Comparison of ENCODE assay signal across 8 mouse cellular contexts in the genomic region with DNA sequence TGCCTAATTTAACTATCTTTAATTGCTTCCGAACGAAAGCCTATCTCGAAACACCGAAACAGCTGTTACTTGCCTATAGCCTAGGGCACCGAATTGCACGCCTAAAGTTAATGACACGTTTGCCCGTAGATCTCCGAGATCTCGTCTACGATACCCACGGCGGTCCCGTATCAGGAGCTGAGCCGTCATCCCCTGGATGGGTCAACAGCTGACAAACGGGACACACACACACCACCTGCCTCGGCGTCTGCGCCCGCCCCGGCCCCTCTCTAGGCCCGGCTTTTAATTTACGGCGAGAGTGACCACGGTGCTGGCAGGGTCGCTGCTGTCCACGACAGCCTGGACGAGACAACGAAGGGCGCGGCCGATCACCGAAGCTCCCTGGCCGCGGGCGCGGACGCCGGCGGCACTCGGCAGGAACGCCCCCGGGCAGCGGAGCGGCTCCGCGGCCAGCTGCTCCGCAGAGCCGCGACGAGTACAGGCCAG. TPM values are rescaled to one million over a fixed set of nuclear protein-coding genes. Genes with fewer than 3 reads are reported as not detected.
A peak's percentile ranks its signal among the peaks of the same experiment; 100 is the strongest.
DNase-seq lines count a peak whose midpoint lies in the region; ATAC-seq and TF ChIP-seq lines count a peak whose summit lies in the region.

No protein-coding gene starts in this region.

- DNase-seq in lung, adult 2 months, result no peak
- no peak for DNase-seq in lung, postnatal 4 days
- DNase-seq in adipocyte (ENCODE audit: low spot score), result peak; percentile 24
- DNase-seq in liver, embryonic 13.5 days, result peak; percentile 48
- no peak for DNase-seq in gastrocnemius, postnatal 4 days (ENCODE audit: low spot score in 2 of 2)
- no peak for DNase-seq in adrenal gland, adult 18-20 months (ENCODE audit: low spot score in 2 of 2)

- TF ChIP-seq CTCF in lung, adult 2 months (IDR thresholded peaks at IDR 0.05; ENCODE audit: insufficient read depth, low read length), result no peak

- H3K4me2 ChIP-seq in forebrain, embryonic 13.5 days, result peak overlapping the region; percentile 69
- peak overlapping the region; percentile 78 for H3K4me2 ChIP-seq in liver, embryonic 13.5 days
- peak overlapping the region; percentile 50 for H3K4me2 ChIP-seq in stomach, embryonic 15.5 days

- H3K4me3 ChIP-seq in lung, adult 2 months (replicated peaks; ENCODE audit: extremely low read depth, low read depth, low read length), result peak overlapping the region; percentile 79
- peak overlapping the region; percentile 97 for H3K4me3 ChIP-seq in forebrain, embryonic 13.5 days
- H3K4me3 ChIP-seq in liver, embryonic 13.5 days (replicated peaks), result peak overlapping the region; percentile 91
- H3K4me3 ChIP-seq in stomach, embryonic 15.5 days (replicated peaks), result peak overlapping the region; percentile 93

- peak overlapping the region; percentile 97 for H3K9ac ChIP-seq in forebrain, embryonic 13.5 days
- peak overlapping the region; percentile 96 for H3K9ac ChIP-seq in liver, embryonic 13.5 days
- peak overlapping the region; percentile 88 for H3K9ac ChIP-seq in stomach, embryonic 15.5 days

- no peak for TF ChIP-seq POLR2A in lung, adult 2 months (IDR thresholded peaks at IDR 0.05; ENCODE audit: borderline replicate concordance, extremely low read depth, low read depth, low read length)

- peak overlapping the region; percentile 83 for H3K27ac ChIP-seq in forebrain, embryonic 13.5 days
- H3K27ac ChIP-seq in liver, embryonic 13.5 days, result peak overlapping the region; percentile 93
- H3K27ac ChIP-seq in stomach, embryonic 15.5 days, result peak overlapping the region; percentile 84

- H3K4me1 ChIP-seq in lung, adult 2 months (ENCODE audit: control insufficient read depth, insufficient read depth, low read length), result peaks cover 4% of the 10 kb centered on the region
- peaks cover 23% of the 10 kb centered on the region for H3K4me1 ChIP-seq in forebrain, embryonic 13.5 days
- peaks cover 35% of the 10 kb centered on the region for H3K4me1 ChIP-seq in liver, embryonic 13.5 days (replicated peaks)
- H3K4me1 ChIP-seq in stomach, embryonic 15.5 days, result peaks cover 5% of the 10 kb centered on the region; the same call in 1 of the 2 replicates

- H3K9me3 ChIP-seq in forebrain, embryonic 13.5 days (replicated peaks), result no peaks in the 10 kb centered on the region
- no peaks in the 10 kb centered on the region for H3K9me3 ChIP-seq in liver, embryonic 13.5 days (replicated peaks)
- no peaks in the 10 kb centered on the region for H3K9me3 ChIP-seq in stomach, embryonic 15.5 days

- 1% methylated on average over 51 of the region's 51 CpGs for WGBS in lung, adult 2 months
- WGBS in forebrain, embryonic 13.5 days, result 1% methylated on average over 51 of the region's 51 CpGs
- 1% methylated on average over 51 of the region's 51 CpGs for WGBS in liver, embryonic 13.5 days (ENCODE audit: insufficient replicate concordance)
- under 1% methylated on average over 51 of the region's 51 CpGs for WGBS in stomach, embryonic 15.5 days

- peak; percentile 62; the same call in 1 of the 2 replicates for ATAC-seq in forebrain, embryonic 13.5 days
- peak; percentile 68 for ATAC-seq in liver, embryonic 13.5 days (ENCODE audit: low read depth)
- peak; percentile 57 for ATAC-seq in stomach, embryonic 15.5 days (ENCODE audit: insufficient read depth, low FRiP score, low read depth)

- H3K36me3 ChIP-seq in forebrain, embryonic 13.5 days (ENCODE audit: poor library complexity, severe bottlenecking), result no peaks in the 10 kb centered on the region
- peaks cover under 1% of the 10 kb centered on the region; the same call in 1 of the 2 replicates for H3K36me3 ChIP-seq in liver, embryonic 13.5 days
- no peaks in the 10 kb centered on the region for H3K36me3 ChIP-seq in stomach, embryonic 15.5 days

- no peaks in the 10 kb centered on the region for H3K27me3 ChIP-seq in forebrain, embryonic 13.5 days
- H3K27me3 ChIP-seq in liver, embryonic 13.5 days, result no peaks in the 10 kb centered on the region
- H3K27me3 ChIP-seq in stomach, embryonic 15.5 days (replicated peaks), result no peaks in the 10 kb centered on the region

RNA-seq across cellular contexts. Expression of a gene that starts 0.7 kb away (rescaled TPM):
- 12.2 and 25.0 TPM in 2 replicates for polyA plus RNA-seq in lung, adult 2 months (2012; rRNA removed)
- polyA plus RNA-seq in forebrain, embryonic 13.5 days (2015; fragmentation: Nextera tagmentation; extraction: Ambion mirVana), result 190 and 208 TPM in 2 replicates
- polyA plus RNA-seq in liver, embryonic 13.5 days (2015; fragmentation: Nextera tagmentation; extraction: Ambion mirVana), result 122 and 155 TPM in 2 replicates
- 217 and 218 TPM in 2 replicates for polyA plus RNA-seq in stomach, embryonic 15.5 days (2015; fragmentation: Nextera tagmentation; extraction: Ambion mirVana)
- total RNA-seq in gastrocnemius, postnatal 4 days (2021), result 10 to 100 TPM; 65.8 to 68.2 TPM
- 10 to 100 TPM; 74.6 to 81.7 TPM for total RNA-seq in adrenal gland, adult 18-20 months (2021)

Comparison
In these comparisons a context has a peak if more than half of its experiments do, and no peak if none do; other contexts are left out.
1. DNase-seq: peak in adipocyte (single experiment) and liver, embryonic 13.5 days (single experiment); none in lung, adult 2 months (single experiment), lung, postnatal 4 days (0 of 2), gastrocnemius, postnatal 4 days (0 of 2) and adrenal gland, adult 18-20 months (0 of 2).
2. Peak in every context shown above with its lines, with median percentiles within 50 percentile points of each other: H3K4me3 ChIP-seq, ATAC-seq, H3K27ac ChIP-seq, H3K4me2 ChIP-seq and H3K9ac ChIP-seq.